Mouse (Mus musculus) thymus, postnatal 4 days (tissue): Measurements from ENCODE around the gene Kctd8.

Experiments
- DNase-seq: peaks from one replicate; pipeline ENCODE4 v3.0.0; 2021

The Kctd8 gene

DNA sequence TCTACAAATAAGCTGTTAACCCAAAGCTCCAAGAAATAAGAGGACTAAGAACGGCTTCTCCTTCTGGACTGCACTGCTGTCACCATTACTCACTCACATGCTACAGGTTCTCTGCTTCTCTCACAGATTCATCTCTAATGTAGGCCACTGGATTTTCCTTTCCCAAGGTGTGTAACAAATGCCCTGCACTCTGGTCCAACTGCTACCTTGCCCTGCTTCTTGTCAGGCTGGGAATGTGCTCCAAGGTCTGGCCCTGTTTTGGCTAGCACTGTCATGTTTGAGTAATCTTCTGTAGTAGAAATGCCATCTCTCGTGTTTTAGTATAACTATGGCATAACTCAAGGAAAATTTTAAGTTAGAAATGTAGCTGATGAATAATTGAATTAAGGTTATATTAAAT is 195.7 kb downstream of the Kctd8 start:
- no peak for DNase-seq

DNA sequence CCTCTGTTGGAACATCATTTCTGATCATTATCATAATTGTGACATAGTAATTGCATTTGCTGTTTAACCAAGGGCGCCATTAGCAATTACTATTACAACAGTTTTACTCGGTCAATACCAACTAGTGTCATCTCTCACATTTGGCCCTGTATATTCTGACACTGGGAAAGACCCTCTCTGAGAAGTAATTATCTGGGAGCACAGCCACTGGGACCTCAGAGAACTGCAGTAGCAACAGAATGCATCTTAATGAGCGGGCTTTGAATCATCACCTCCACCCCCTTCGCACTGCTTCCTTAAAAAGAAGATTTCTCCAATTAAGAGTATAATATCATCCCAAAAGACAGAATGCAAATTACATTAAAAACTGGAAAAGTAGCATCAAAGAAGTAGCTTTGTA is 200.4 kb downstream of the Kctd8 start:
- no peak for DNase-seq

DNA sequence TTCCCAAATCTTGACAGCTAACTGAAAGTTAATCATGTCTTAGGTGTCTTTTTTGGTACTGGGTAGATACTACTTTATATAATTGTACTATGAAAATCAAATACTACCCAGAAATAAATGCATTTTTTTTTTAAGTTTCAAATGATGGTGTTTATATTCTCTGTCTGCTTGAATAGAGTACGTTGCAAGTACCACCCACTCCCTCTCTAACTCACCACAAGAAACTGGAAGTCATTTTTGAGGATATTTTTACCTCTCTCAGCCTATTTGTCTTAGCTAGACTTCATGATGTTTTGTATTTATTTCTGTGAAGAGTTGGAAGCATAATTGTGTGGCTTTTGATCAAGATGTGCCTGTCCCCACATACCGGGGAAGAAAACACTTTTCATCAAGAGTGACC is 232.8 kb downstream of the Kctd8 start:
- no peak for DNase-seq

DNA sequence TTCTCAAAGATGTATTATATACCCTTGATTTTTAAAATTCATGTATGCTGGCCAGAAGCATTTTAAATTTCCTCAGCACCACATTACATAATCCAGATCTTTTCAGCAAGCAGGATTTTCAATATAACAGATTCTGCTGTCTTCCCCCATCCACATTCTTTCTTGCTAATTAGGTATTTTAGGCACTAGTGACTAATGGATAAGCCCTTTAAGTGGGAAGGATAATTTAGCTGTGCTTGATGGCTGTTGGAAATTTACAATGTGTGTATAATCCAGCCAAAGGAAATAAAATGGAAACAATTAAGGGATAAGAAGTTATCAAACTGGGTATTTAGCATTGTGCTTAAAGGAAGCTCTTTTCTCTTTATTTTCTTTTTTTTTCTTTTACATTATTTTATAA is 252.6 kb downstream of the Kctd8 start:
- no peak for DNase-seq
